Mouse (Mus musculus) E14TG2a.4 (cell line): ENCODE data around the gene Atp8a2.

Experiments used
- CTCF ChIP-seq: conservative IDR thresholded peaks from 2 replicates; pipeline ENCODE4 v1.5.1; 2014; ENCODE audit warnings: low read length
- NANOG ChIP-seq: IDR thresholded peaks from 2 replicates; pipeline ENCODE4 v1.6.1; 2014; ENCODE audit warnings: borderline replicate concordance, low read length, mixed read lengths
- POU5F1 ChIP-seq: IDR thresholded peaks from 2 replicates; pipeline ENCODE4 v1.6.1; 2014; ENCODE audit warnings: low read length, borderline replicate concordance

- no peak for TF ChIP-seq CTCF
- TF ChIP-seq POU5F1 = no peak
- TF ChIP-seq NANOG = no peak
Measured at GRCm38 (mm10) chr14:59627823-59628222, 569.2 kb downstream of the Atp8a2 start.
